Mouse (Mus musculus): ENCODE data around the gene Srrd.

GRCm38 (mm10) chr5:112384805-112385472 is 42.1 kb upstream of the Srrd start:
- TF ChIP-seq CTCF (IDR thresholded peaks at IDR 0.05; ENCODE audit: low read depth) (no peak), EP300 (IDR thresholded peaks at IDR 0.05; ENCODE audit: low read depth) (no peak)

Measured in liver, postnatal 0 days (tissue).